9 mouse cellular contexts compared by ENCODE assay signal in the genomic region with DNA sequence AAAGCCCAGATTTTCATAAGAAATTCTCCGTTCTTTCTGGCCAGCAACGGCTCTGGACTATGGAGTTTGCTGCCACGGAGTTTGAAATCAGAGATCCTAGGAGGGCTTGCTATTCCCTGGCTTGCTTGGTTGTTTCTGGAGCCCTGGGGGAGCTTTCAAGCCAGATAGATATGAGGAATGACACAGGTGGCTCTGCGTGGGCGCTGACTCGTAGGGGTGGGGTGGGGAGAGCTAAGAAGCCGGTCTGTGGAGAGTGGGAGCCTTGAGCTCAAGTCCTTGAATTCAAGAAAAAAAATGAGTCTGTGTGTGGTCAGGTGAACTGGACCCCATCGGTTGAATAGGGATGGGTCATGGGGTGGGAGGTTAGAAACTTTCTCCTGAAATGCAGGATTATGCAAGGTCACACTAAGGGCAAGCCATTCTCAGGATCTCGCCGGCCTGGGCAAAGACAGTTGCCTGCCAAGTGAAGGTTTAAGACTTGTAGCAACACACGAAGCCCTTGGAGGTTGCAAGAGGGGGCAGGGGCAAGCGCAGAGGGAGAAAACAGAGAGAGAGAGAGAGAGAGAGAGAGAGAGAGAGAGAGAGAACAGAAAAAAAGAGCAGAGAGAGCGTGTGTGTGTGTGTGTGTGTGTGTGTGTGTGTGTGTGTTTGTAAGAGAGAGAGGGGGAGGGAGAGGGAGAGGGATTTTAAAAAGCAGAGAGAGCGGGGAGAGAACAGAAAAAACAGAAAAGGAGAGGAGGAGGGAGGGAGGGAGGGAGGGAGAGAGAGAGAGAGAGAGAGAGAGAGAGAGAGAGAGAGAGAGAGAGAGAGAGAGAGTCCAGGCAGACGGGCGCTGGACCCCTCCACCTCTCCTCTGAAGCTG. TPM values are rescaled to one million over a fixed set of nuclear protein-coding genes. Genes with fewer than 3 reads are reported as not detected.
DNase-seq lines count a peak whose midpoint lies in the region; ATAC-seq lines count a peak whose summit lies in the region.
"Had no signal": no experiment of that assay in that cellular context is flagged by ENCODE, and none has a peak within 500 bp of the region (broad histone marks: within the 10 kb centered on the region; RNA-seq: fewer than 3 reads in every experiment).

No protein-coding gene starts in this region.

- no peak for ATAC-seq in lung, embryonic 16.5 days (ENCODE audit: low read depth)
- peak; percentile 9; the same call in 1 of the 2 replicates for ATAC-seq in forebrain, embryonic 11.5 days (replicated peaks; ENCODE audit: low FRiP score)
- ATAC-seq in stomach, embryonic 15.5 days (ENCODE audit: insufficient read depth, low FRiP score, low read depth) = no peak
- ATAC-seq: activated CD4-positive, CD25-positive, alpha-beta regulatory T cell, adult 4 months had no signal

- H3K36me3 ChIP-seq in lung, embryonic 16.5 days (ENCODE audit: control insufficient read depth, insufficient read depth, low read length) = no peaks in the 10 kb centered on the region
- H3K36me3 ChIP-seq in forebrain, embryonic 11.5 days (ENCODE audit: control insufficient read depth, insufficient read depth, low read length) = no peaks in the 10 kb centered on the region; the same call in 1 of the 2 replicates
- H3K36me3 ChIP-seq in limb, embryonic 10.5 days = no peaks in the 10 kb centered on the region
- H3K36me3 ChIP-seq in stomach, embryonic 15.5 days = no peaks in the 10 kb centered on the region

- 12% methylated on average over 16 of the region's 16 CpGs for WGBS in lung, embryonic 16.5 days
- 8% methylated on average over 13 of the region's 16 CpGs for whole genome bisulfite sequencing in forebrain, embryonic 11.5 days
- 21% methylated on average over 16 of the region's 16 CpGs for WGBS in limb, embryonic 10.5 days
- WGBS in stomach, embryonic 15.5 days = 15% methylated on average over 14 of the region's 16 CpGs

- H3K4me2 ChIP-seq in lung, embryonic 16.5 days (ENCODE audit: low read depth, low read length) = peak overlapping the region; percentile 33
- H3K4me2 ChIP-seq in forebrain, embryonic 11.5 days (ENCODE audit: low read depth, low read length, severe bottlenecking) = peak overlapping the region; percentile 57
- H3K4me2 ChIP-seq in stomach, embryonic 15.5 days = peak overlapping the region; percentile 51

- H3K4me3 ChIP-seq in lung, embryonic 16.5 days (ENCODE audit: low read length) = no peak overlapping the region; the same call in 1 of the 2 replicates
- peak overlapping the region; percentile 48 for H3K4me3 ChIP-seq in forebrain, embryonic 11.5 days (ENCODE audit: low read depth, low read length)
- H3K4me3 ChIP-seq in limb, embryonic 10.5 days = peak overlapping the region; percentile 45
- peak overlapping the region; percentile 23 for H3K4me3 ChIP-seq in stomach, embryonic 15.5 days (replicated peaks)

- H3K27me3 ChIP-seq in lung, embryonic 16.5 days (ENCODE audit: control insufficient read depth, insufficient read depth, low read depth, low read length) = peaks cover 46% of the 10 kb centered on the region
- peaks cover 2% of the 10 kb centered on the region; the same call in 1 of the 2 replicates for H3K27me3 ChIP-seq in forebrain, embryonic 11.5 days (ENCODE audit: control insufficient read depth, insufficient read depth, low read length)
- H3K27me3 ChIP-seq in limb, embryonic 10.5 days (ENCODE audit: low read depth, poor library complexity, severe bottlenecking) = peaks cover 69% of the 10 kb centered on the region
- peaks cover 33% of the 10 kb centered on the region for H3K27me3 ChIP-seq in stomach, embryonic 15.5 days (replicated peaks)

- H3K27ac ChIP-seq in lung, embryonic 16.5 days (ENCODE audit: low read length) = no peak overlapping the region
- no peak overlapping the region for H3K27ac ChIP-seq in forebrain, embryonic 11.5 days (ENCODE audit: low read depth, low read length)
- H3K27ac ChIP-seq in limb, embryonic 10.5 days = no peak overlapping the region
- no peak overlapping the region for H3K27ac ChIP-seq in stomach, embryonic 15.5 days

- H3K9me3 ChIP-seq in lung, embryonic 16.5 days (ENCODE audit: control insufficient read depth, low read length) = no peaks in the 10 kb centered on the region
- no peaks in the 10 kb centered on the region for H3K9me3 ChIP-seq in forebrain, embryonic 11.5 days (ENCODE audit: control insufficient read depth, low read length)
- H3K9me3 ChIP-seq in limb, embryonic 10.5 days (replicated peaks) = no peaks in the 10 kb centered on the region
- no peaks in the 10 kb centered on the region for H3K9me3 ChIP-seq in stomach, embryonic 15.5 days

- no peak overlapping the region for H3K9ac ChIP-seq in lung, embryonic 16.5 days (ENCODE audit: low read length)
- H3K9ac ChIP-seq in forebrain, embryonic 11.5 days (ENCODE audit: low read length) = peak overlapping the region; percentile 69
- no peak overlapping the region for H3K9ac ChIP-seq in stomach, embryonic 15.5 days

- no peak for DNase-seq in lung, postnatal 4 days
- peak; percentile 61 for DNase-seq in forebrain, embryonic 11.5 days (ENCODE audit: low spot score)
- no peak for DNase-seq in limb, embryonic 10.5 days (ENCODE audit: low spot score)
- DNase-seq in gastrocnemius, postnatal 25 days = no peak
- DNase-seq in cerebellum, adult 9-10 months = no peak
- DNase-seq: lung, adult 2 months had no signal

- 0 out of 2 replicates have a peak, but pooled peaks cover 4% of the 10 kb centered on the region for H3K4me1 ChIP-seq in lung, embryonic 16.5 days (replicated peaks; ENCODE audit: control insufficient read depth, insufficient read depth, low read length)
- peaks cover 24% of the 10 kb centered on the region for H3K4me1 ChIP-seq in forebrain, embryonic 11.5 days (replicated peaks; ENCODE audit: control insufficient read depth, insufficient read depth, low read length)
- H3K4me1 ChIP-seq in limb, embryonic 10.5 days = peaks cover 46% of the 10 kb centered on the region
- H3K4me1 ChIP-seq in stomach, embryonic 15.5 days = peaks cover 10% of the 10 kb centered on the region; the same call in 1 of the 2 replicates

RNA-seq across cellular contexts. Expression of a gene that starts 13.8 kb away (rescaled TPM):
- 27.6 TPM in 2 replicates for polyA plus RNA-seq in lung, embryonic 16.5 days (2015; fragmentation: Nextera tagmentation; extraction: Ambion mirVana)
- polyA plus RNA-seq in forebrain, embryonic 11.5 days (2014; fragmentation: Nextera tagmentation; extraction: Ambion mirVana) = 54.2 and 65.4 TPM in 2 replicates
- 59.5 and 73.3 TPM in 2 replicates for polyA plus RNA-seq in limb, embryonic 10.5 days (2016; fragmentation: Nextera tagmentation; extraction: Ambion mirVana)
- 37.9 and 39.8 TPM in 2 replicates for polyA plus RNA-seq in stomach, embryonic 15.5 days (2015; fragmentation: Nextera tagmentation; extraction: Ambion mirVana)
- 10 to 100 TPM; 42.4 to 44.6 TPM for total RNA-seq in gastrocnemius, postnatal 25 days (2021)

RNA-seq across cellular contexts. Expression of a gene that starts 31.4 kb away (rescaled TPM):
- 12.8 and 21.5 TPM in 2 replicates for polyA plus RNA-seq in lung, embryonic 16.5 days (2015; fragmentation: Nextera tagmentation; extraction: Ambion mirVana)
- 0.39 and 0.51 TPM in 2 replicates for polyA plus RNA-seq in forebrain, embryonic 11.5 days (2014; fragmentation: Nextera tagmentation; extraction: Ambion mirVana)
- polyA plus RNA-seq in limb, embryonic 10.5 days (2016; fragmentation: Nextera tagmentation; extraction: Ambion mirVana) = 0.61 and 0.82 TPM in 2 replicates
- 16.8 and 21.9 TPM in 2 replicates for polyA plus RNA-seq in stomach, embryonic 15.5 days (2015; fragmentation: Nextera tagmentation; extraction: Ambion mirVana)
- 1 to 10 TPM in 1 of 2 experiments, under 1 TPM in 1; 0.69 to 3.2 TPM for total RNA-seq in gastrocnemius, postnatal 25 days (2021)

RNA-seq across cellular contexts. Expression of a gene that starts 34.8 kb away (rescaled TPM):
- polyA plus RNA-seq in lung, embryonic 16.5 days (2015; fragmentation: Nextera tagmentation; extraction: Ambion mirVana) = 16.9 and 17.7 TPM in 2 replicates
- 24.3 and 24.8 TPM in 2 replicates for polyA plus RNA-seq in forebrain, embryonic 11.5 days (2014; fragmentation: Nextera tagmentation; extraction: Ambion mirVana)
- 21.0 and 23.5 TPM in 2 replicates for polyA plus RNA-seq in limb, embryonic 10.5 days (2016; fragmentation: Nextera tagmentation; extraction: Ambion mirVana)
- polyA plus RNA-seq in stomach, embryonic 15.5 days (2015; fragmentation: Nextera tagmentation; extraction: Ambion mirVana) = 15.6 and 18.0 TPM in 2 replicates
- total RNA-seq in gastrocnemius, postnatal 25 days (2021) = 10 to 100 TPM; 13.3 to 14.5 TPM
